Mouse (Mus musculus) forebrain, embryonic 16.5 days (tissue): ENCODE data around the gene Dpm2. TPM values are rescaled to one million over a fixed set of nuclear protein-coding genes. Genes with fewer than 3 reads are reported as not detected.
A peak's percentile ranks its signal among the peaks of the same experiment; 100 is the strongest.

Experiments
- ATAC-seq: fragments of 200-750 bp; cut with Nextera tagmentation; 2 replicates; pipeline ENCODE4 v1.8.0; 2017; ENCODE audit warnings: mild to moderate bottlenecking, moderate library complexity
- H3K27ac ChIP-seq: fragments of 300-500 bp; sonication (generic); 2 replicates; pipeline ENCODE4 v1.5.1; 2014; ENCODE audit warnings: low read length, control low read depth
- H3K27me3 ChIP-seq: fragments of 300-500 bp; sonication (generic); replicated peaks from 2 replicates; pipeline ENCODE4 v1.6.1; 2014; ENCODE audit warnings: low read length; ENCODE audit not compliant: control insufficient read depth, insufficient read depth
- H3K36me3 ChIP-seq: fragments of 300-500 bp; sonication (generic); 2 replicates; pipeline ENCODE4 v1.6.1; 2014; ENCODE audit not compliant: control insufficient read depth, insufficient read depth
- H3K4me1 ChIP-seq: fragments of 300-500 bp; sonication (generic); replicated peaks from 2 replicates; pipeline ENCODE4 v1.6.1; 2014; ENCODE audit warnings: low read length; ENCODE audit not compliant: control insufficient read depth, insufficient read depth
- H3K4me2 ChIP-seq: fragments of 300-500 bp; sonication (generic); 2 replicates; pipeline ENCODE4 v1.6.1; 2014; ENCODE audit warnings: mild to moderate bottlenecking, low read length, control low read depth
- H3K4me3 ChIP-seq: fragments of 300-500 bp; sonication (generic); replicated peaks from 2 replicates; pipeline ENCODE4 v1.5.1; 2014; ENCODE audit warnings: mild to moderate bottlenecking, low read length, control low read depth
- H3K9ac ChIP-seq: fragments of 300-500 bp; sonication (generic); replicated peaks from 2 replicates; pipeline ENCODE4 v1.6.1; 2014; ENCODE audit warnings: low read depth, low read length, control low read depth
- H3K9me3 ChIP-seq: fragments of 300-500 bp; sonication (generic); 2 replicates; pipeline ENCODE4 v1.6.1; 2016; ENCODE audit warnings: low read length; ENCODE audit not compliant: control insufficient read depth
- WGBS: fragments of 180-500 bp; shearing (Covaris S2); extraction: QIAGEN DNeasy Blood & Tissue Kit; methylation state at CpG from one replicate; pipeline ENCODE4 v1.1.7; 2014; 5-methylcytosine and 5-hydroxymethylcytosine counted together
- polyA plus RNA-seq: library from polyadenylated mRNA; unstranded; fragments of >200 nt; fragmentation: Nextera tagmentation; extraction: Ambion mirVana; gene quantifications from 2 replicates; pipeline ENCODE4 v1.2.1, GENCODE M21; 2015

Gene Dpm2
- polyA plus RNA-seq, 1 experiment from 2014 or later: 141 TPM

- WGBS: 58% methylated on average over 10 of the region's 10 CpGs
- no peaks in the 10 kb centered on the region for H3K36me3 ChIP-seq
- peaks cover 18% of the 10 kb centered on the region for H3K4me1 ChIP-seq
- no peaks in the 10 kb centered on the region for H3K9me3 ChIP-seq
- no peak overlapping the region for H3K4me3 ChIP-seq
- no peak overlapping the region for H3K4me2 ChIP-seq
- no peak for ATAC-seq
- no peak overlapping the region for H3K27ac ChIP-seq
- 0 out of 2 replicates have a peak, but pooled peaks cover 2% of the 10 kb centered on the region for H3K27me3 ChIP-seq
- no peak overlapping the region for H3K9ac ChIP-seq
Measured at GRCm38 (mm10) chr2:32604631-32605030, 34.0 kb downstream of the Dpm2 start.

- H3K27ac ChIP-seq: no peak overlapping the region
- peaks cover 26% of the 10 kb centered on the region for H3K4me1 ChIP-seq
- H3K4me2 ChIP-seq: peak overlapping the region; percentile 63
- H3K36me3 ChIP-seq: no peaks in the 10 kb centered on the region
- H3K4me3 ChIP-seq: peak overlapping the region; percentile 60
- H3K27me3 ChIP-seq: 0 out of 2 replicates have a peak, but pooled peaks cover 2% of the 10 kb centered on the region
- ATAC-seq: peak; percentile 88
- WGBS: 11% methylated on average over 53 of the region's 55 CpGs
- peak overlapping the region; percentile 80 for H3K9ac ChIP-seq
- no peaks in the 10 kb centered on the region for H3K9me3 ChIP-seq
Measured at GRCm38 (mm10) chr2:32606161-32607142, 35.8 kb downstream of the Dpm2 start.

DNA sequence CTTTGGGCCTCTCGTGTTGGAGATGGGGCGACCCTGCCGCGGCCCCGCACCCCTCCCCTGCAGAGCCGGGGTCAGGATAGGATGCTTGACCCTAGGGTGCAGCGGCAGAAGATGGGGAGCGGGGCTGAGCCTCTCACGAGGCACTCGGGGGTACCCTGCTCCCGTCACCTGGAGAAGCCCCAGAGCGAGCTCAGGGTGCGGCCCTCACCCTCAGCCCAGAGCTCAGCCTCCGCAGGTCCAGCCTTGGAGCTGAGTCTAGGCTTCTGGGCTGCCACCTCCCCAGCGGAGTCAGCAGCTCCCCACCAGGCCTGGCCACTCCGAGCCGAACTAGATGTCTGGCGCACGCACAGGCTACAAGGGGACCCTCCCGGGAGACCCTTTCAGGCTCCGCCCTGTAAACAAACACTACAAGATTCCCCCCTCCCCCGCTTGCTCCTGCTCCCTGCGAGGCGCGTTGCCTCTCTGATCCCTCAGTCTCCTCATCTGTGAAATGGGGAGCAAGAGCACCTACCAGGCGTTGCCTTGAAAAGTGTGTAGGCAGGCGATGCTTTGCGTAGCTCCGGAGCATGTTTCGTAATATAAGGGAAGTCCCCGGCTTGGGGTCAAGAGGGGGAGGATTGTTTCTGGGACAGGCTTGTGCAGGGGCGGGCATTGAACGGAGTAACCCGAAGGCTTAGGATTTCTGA lies 36.7 kb downstream of the Dpm2 start:
- peak overlapping the region; percentile 63 for H3K4me2 ChIP-seq
- peaks cover 23% of the 10 kb centered on the region for H3K4me1 ChIP-seq
- ATAC-seq: peak; percentile 26

GRCm38 (mm10) chr2:32608141-32608777 lies 37.6 kb downstream of the Dpm2 start:
- Histone ChIP-seq H3K27ac (no peak overlapping the region), H3K9me3 (no peaks in the 10 kb centered on the region), H3K9ac (no peak overlapping the region), H3K4me2 (peak overlapping the region; percentile 63), H3K36me3 (no peaks in the 10 kb centered on the region), H3K27me3 (0 out of 2 replicates have a peak, but pooled peaks cover 2% of the 10 kb centered on the region), H3K4me1 (peaks cover 20% of the 10 kb centered on the region), H3K4me3 (peak overlapping the region; percentile 14; the same call in 1 of the 2 replicates)
- WGBS: 13% methylated on average over 25 of the region's 25 CpGs
- 0 out of 2 replicates have a peak, but pooled peaks have one; percentile 27 for ATAC-seq

More for the DNA sequence above, 36.7 kb downstream of the Dpm2 start:
- no peak overlapping the region for H3K27ac ChIP-seq
- peak overlapping the region; percentile 60 for H3K4me3 ChIP-seq
- H3K27me3 ChIP-seq: 0 out of 2 replicates have a peak, but pooled peaks cover 2% of the 10 kb centered on the region
- WGBS: 6% methylated on average over 34 of the region's 34 CpGs
- no peaks in the 10 kb centered on the region for H3K9me3 ChIP-seq
- no peaks in the 10 kb centered on the region for H3K36me3 ChIP-seq
- H3K9ac ChIP-seq: peak overlapping the region; percentile 80

DNA sequence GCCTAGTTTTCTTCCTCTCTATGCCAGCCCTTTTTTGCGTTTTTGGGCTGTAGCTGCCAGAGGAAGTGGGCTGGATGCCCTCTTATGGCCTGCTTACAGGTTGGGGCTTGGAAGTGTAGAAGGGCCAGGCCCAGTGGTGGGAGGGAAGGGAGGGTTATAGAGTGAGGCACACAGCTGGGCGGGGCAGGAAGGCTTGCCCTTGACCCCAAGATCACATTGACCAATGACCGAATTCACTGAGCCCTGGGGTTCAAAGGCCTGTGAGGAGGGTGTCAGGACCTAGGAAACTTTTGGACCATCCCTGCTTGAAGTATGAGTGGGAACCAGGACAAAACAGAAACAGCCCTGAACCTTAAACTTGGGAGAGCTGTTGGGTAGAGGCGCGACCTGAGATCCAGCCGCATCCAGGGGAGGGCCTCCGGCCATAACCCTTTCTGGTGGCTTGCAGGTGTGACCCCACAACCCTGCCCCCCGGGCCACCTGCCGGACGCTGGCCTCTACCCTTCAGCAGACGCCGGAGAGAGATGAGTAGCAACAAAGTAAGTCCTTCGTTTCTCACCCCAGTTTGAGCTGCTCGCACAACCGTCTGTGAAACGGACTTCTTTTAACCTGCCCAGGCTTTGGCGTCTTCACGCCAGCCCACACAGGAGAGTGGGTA lies 38.2 kb downstream of the Dpm2 start:
- Histone ChIP-seq H3K4me3 (no peak overlapping the region), H3K27ac (no peak overlapping the region), H3K36me3 (no peaks in the 10 kb centered on the region), H3K4me1 (peaks cover 20% of the 10 kb centered on the region), H3K9me3 (no peaks in the 10 kb centered on the region), H3K9ac (no peak overlapping the region), H3K4me2 (peak overlapping the region; percentile 63), H3K27me3 (0 out of 2 replicates have a peak, but pooled peaks cover 2% of the 10 kb centered on the region)
- ATAC-seq: no peak
- whole genome bisulfite sequencing: 51% methylated on average over 18 of the region's 18 CpGs

DNA sequence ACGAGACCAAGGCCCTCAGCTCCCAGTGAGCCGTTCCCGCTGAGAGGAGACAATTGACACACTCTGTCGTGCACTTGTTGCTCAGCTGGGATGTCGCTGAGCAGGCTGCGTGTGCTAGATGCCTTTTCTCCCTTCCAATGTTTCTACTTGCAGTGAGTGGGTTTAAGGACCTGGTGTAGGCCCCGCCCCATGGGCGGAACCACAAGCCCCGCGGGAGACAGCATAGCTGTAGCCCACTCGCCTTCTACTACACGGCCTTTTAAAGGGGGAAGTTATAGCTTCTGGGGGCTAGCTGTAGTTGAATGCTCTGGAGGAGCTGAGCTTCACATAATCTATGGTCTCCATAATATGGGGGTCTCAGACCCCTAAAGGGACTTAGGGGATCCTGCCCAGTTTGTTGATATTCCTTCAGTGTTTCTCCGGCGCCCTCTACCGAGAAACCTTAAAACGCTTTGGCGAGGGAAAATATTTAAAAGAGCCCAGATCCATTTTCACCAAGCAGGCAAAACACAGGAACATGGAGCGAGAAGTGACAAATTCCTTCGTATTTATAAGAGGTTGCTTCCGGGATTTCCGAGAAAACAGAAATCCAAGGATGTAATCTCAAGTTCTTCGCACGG lies 40.1 kb downstream of the Dpm2 start:
- peak; percentile 21; the same call in 1 of the 2 replicates for ATAC-seq
- H3K4me3 ChIP-seq: peak overlapping the region; percentile 43
- H3K27me3 ChIP-seq: 0 out of 2 replicates have a peak, but pooled peaks cover 2% of the 10 kb centered on the region
- WGBS: 15% methylated on average over 23 of the region's 23 CpGs
- H3K27ac ChIP-seq: no peak overlapping the region
- H3K4me1 ChIP-seq: peaks cover 20% of the 10 kb centered on the region
- H3K36me3 ChIP-seq: no peaks in the 10 kb centered on the region; the same call in 1 of the 2 replicates
- H3K9me3 ChIP-seq: no peaks in the 10 kb centered on the region
- H3K9ac ChIP-seq: peak overlapping the region; percentile 35; the same call in 1 of the 2 replicates
- peak overlapping the region; percentile 54 for H3K4me2 ChIP-seq

GRCm38 (mm10) chr2:32612274-32612673 lies 41.6 kb downstream of the Dpm2 start:
- ATAC-seq: no peak
- H3K27ac ChIP-seq: no peak overlapping the region
- no peaks in the 10 kb centered on the region for H3K9me3 ChIP-seq
- WGBS: 71% methylated on average over 26 of the region's 26 CpGs
- H3K27me3 ChIP-seq: 0 out of 2 replicates have a peak, but pooled peaks cover 2% of the 10 kb centered on the region
- no peak overlapping the region for H3K9ac ChIP-seq
- H3K4me2 ChIP-seq: no peak overlapping the region
- H3K4me3 ChIP-seq: no peak overlapping the region
- H3K4me1 ChIP-seq: peaks cover 20% of the 10 kb centered on the region
- no peaks in the 10 kb centered on the region; the same call in 1 of the 2 replicates for H3K36me3 ChIP-seq

DNA sequence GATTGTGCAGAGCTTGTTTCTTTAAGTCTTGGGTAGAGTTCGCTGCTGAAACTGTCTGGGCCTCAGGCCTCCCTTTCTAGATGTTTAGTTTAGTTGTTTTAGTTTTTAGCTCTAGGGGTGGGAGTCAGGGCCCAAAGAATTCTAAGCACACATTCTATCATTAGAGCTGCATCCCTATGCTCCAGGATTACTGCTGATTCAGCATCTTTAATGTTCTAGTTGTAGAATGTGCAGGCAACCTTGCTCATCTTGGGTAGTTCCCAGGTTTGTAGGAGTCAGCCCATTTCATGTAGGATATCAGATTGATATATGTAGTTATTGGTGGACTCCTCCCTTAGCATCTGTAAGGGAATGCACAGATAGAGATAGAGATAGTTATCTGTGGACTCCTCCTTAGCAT lies 46.5 kb downstream of the Dpm2 start:
- H3K27ac ChIP-seq: no peak overlapping the region
- H3K4me1 ChIP-seq: 0 out of 2 replicates have a peak, but pooled peaks cover 3% of the 10 kb centered on the region
- ATAC-seq: no peak
- no peak overlapping the region for H3K4me3 ChIP-seq
- H3K9ac ChIP-seq: no peak overlapping the region
- H3K4me2 ChIP-seq: no peak overlapping the region
- H3K9me3 ChIP-seq: peaks cover 3% of the 10 kb centered on the region; the same call in 1 of the 2 replicates
- WGBS: 96% methylated on average over 1 of the region's 1 CpGs
- no peaks in the 10 kb centered on the region for H3K27me3 ChIP-seq
- H3K36me3 ChIP-seq: no peaks in the 10 kb centered on the region; the same call in 1 of the 2 replicates
